Mouse (Mus musculus) gonadal fat pad, adult 2 months (tissue): ENCODE results near the gene Syngr1. TPM values are rescaled to one million over a fixed set of nuclear protein-coding genes. Genes with fewer than 3 reads are reported as not detected.

Source experiments
- DNase-seq: peaks from one replicate; pipeline ENCODE4 v3.0.0-alpha.2; 2012; ENCODE audit warnings: low read depth
- polyA plus RNA-seq: library from polyadenylated mRNA; depleted of rRNA; stranded (reverse); fragments of >200 nt; gene quantifications from 2 replicates; pipeline ENCODE4 v1.2.3, GENCODE M21; 2012; rRNA removed

Syngr1 gene
- 8.8 and 13.3 TPM in 2 replicates for polyA plus RNA-seq

DNA sequence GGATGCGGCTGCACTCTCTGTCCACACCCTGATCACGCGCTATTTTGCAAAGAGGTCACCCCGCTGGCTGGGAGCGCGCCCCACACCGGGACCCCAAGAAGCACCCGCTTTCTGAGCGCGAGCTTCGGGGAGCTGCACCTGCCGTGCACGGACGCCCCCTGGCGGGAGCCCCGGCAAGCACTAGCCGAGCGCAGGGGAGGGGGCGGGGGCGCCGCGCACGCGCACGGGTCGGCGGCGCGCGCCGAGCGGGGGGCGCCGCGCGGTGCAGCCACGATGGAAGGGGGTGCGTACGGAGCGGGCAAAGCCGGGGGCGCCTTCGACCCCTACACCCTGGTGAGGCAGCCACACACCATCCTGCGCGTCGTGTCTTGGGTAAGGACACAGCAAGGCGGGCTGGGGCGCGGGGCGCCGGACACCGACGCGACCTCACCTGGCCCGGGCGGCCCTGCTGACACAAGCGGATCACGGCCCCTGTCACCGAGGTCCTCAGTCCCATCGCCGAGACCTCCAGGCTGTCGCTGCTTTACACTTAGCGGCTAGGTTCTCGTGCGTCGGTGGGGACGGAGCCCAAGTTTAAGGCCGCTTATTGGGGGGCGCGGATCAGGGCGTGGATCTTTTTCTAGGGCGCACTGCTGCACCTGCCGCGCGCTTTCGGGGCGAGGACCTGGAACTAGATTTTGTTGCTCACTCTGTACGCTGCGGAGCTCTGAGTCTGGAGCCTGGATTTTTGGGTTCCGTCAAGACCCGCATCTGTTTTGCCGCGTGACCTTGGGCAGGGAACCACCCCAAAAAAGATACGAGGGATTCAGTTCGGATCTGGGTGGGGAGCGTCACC is at the start of gene Syngr1, which contains the start of gene Rpl3:
Gene Syngr1 (plus strand): TSS at position 214 of the 835 bp plus-strand sequence.
Gene Rpl3 (minus strand): TSS at position 748 of the 835 bp plus-strand sequence.
- DNase-seq = no peak

DNA sequence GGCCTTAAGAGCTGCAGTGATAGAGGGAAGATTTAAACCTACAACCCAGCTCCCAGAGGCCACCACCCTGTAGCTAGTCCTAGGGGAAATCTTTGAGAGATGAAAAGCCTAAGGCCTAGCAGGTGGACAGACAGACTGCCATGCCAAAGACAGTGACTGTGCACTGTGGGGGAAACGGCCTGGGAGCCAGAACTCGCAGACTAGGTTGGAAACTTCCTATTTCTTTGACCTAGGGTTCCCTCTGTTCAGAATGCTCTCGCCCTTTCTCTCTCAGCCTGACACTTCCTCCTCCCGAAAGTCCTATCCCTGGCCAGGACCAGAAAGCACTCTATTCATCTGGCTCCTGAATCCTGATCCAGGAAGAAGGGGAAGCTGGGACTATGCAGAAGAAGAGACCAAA is 49.0 kb upstream of the Syngr1 start:
- no peak for DNase-seq

DNA sequence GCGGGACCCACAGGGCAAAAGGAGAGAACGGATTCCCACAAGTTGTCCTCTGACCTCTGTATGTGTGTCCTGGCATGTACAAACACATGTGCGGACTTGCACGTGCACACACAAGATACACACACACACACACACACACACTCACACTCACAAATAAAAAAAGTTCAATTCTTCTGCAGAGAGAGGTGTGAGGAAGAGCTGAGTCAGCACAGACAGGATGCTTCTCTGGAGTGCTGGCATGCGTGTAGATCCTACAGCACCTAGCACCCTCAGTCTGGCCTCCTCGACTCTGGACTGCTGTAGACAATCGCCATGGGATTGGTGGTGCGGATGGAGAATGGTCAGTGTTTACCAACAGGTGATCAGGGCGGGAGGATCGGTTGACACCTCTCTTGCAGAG is 46.9 kb upstream of the Syngr1 start:
- DNase-seq = no peak

DNA sequence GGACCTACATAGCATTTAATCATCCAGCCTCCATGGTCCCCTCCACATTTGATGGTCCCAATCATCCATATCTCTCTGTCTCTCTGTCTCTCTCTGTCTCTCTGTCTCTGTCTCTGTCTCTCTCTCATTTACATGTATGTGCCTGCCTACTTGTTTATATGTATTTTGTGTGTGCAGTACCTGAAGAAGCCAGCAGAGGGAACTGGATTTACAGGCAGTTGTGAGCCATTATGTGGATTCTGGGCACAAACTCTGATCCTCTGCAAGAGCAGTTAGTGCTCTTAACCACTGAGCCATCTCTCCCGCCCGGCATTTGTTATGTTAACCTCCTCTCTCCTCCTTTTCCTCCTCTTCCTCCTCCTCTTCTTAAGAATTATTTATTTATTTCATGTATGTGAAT is 45.4 kb upstream of the Syngr1 start:
- no peak for DNase-seq

DNA sequence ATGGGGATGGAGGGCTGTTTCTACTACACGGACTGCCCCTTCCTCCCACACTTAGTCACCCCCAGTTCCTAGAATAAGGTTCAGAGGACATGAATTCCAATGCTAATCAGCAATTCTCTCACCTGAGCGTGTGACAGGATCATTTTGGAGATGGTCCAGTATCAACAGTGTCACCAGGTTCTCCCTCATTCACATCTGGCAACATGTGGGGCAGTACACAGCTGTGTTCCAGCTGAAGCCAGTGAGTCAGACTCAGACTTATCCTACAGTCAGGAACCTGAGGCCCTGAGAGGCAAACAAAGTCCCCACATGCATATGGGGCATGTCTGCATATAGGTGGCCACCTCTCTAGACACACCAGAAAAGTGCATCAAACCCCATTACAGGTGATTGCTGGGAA is 43.9 kb upstream of the Syngr1 start:
- no peak for DNase-seq

DNA sequence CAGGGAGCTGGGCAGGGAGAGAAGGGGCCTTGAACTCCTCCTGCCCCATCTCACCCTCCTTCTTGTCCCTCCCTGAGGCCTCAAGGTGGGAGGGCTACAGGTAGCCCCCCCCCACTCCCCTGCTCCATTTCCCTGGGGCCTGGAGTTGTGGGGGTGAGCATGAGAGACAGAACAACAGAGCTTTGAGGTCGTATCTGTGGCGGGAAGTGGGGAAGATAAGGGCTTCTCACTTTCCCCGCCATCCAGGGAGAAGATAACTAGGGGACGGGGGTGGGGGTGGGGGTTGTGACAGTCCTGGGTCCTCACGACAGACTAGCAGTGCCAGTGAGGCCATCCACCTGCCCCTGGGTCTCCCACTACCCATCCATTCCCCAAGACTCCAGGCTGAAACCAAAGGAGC is 43.2 kb upstream of the Syngr1 start:
- no peak for DNase-seq

DNA sequence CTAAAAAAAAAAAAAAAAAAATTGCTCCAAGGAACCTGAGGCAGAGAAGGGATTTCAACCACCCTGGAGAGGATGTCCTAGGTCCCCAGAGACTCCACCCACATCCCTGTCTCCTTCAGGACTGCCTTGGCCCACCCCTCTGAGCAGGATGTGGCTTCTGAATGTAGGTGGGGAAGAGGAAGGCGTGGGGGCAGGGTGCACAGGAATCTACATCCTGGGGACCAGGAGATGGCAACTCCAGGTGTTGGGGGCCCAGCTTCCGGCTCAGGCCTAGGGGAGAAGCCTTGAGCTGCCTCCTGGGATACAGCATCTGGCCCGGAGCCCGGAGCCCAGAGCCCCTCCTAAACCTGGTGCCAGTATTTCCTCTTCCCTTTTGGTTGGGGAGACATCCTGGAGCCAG is 41.0 kb upstream of the Syngr1 start:
- no peak for DNase-seq

DNA sequence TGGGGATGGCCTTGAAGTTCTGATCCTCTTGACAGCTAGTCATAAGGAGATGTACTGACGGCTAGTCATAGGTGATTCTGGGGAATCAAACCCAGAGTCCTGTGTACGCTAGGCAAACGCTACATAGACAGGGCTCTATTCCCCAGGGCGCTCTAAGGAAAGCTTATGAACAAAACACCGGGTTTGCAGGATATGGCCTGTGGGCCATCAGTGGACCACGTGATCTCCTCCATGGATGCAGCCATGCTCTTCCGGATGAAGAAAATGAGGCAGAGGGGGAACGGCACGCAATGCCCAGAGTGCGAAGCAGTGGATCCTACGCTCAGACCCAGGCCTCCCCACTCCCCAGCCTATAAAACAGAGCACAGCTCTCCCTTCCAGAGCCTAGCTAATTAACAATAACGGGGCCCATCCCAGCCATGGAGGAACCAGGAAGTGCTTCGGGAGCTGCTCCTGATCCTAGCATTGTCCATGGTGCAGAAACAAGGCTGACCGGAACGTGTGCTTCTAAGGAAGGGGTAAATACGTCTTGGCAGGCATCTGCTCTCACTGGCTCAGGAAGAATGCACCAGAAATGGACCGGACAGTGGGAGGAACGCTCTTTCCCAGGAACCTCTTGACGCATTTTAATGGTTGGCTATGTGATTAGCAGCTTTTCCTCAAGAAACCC is 39.9 kb upstream of the Syngr1 start:
- no peak for DNase-seq

DNA sequence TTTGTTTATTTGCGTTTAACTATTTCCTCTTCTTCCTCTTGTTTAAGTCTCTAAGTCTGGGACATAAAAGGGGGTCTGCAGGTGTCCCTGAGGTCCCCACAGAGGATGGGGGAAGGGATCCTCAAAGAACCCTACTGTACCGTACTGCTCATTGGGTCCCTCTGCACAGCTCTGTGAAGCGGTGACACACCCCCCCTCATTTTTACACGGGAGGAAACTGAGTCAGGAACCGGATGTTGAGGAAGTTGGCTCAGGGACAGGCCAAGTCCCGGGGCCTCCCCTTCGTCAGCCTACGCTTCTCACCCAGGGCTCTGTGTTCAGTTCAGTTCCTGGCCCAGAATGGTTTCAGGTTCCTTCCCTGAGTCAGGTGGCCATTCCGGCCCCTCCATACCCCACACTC is 39.4 kb upstream of the Syngr1 start:
- no peak for DNase-seq

DNA sequence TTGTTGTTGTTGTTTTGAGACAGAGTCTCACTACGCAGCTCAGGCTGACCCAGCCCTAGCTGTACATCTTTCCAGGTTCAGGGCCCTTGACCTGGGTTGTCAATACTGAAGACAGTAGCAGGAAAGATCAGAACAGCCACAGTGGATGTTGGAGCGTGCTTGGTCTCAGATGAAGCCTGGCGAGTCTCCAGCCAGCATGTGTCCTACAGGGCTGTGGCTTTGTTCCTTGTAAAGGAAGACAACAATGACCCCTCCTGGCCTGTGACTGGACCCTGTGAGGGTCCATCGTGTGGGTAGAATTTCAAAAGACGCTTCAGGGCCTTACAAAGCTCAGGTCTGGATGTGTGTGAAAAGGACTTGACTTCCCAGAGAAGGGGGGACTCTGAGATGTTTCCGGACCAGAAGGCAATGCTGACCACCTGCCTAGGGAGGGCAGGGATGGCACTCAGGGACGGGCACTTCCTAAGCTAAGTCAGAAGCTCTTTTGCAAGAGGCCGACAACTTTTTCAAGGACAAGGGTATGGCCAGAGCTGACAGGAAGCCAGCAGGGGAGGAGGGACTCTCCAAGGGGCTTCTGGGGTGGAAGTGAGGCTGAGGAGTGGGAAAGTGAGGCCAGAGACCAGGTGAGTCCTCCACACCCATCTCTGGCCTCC is 37.6 kb upstream of the Syngr1 start:
- no peak for DNase-seq

DNA sequence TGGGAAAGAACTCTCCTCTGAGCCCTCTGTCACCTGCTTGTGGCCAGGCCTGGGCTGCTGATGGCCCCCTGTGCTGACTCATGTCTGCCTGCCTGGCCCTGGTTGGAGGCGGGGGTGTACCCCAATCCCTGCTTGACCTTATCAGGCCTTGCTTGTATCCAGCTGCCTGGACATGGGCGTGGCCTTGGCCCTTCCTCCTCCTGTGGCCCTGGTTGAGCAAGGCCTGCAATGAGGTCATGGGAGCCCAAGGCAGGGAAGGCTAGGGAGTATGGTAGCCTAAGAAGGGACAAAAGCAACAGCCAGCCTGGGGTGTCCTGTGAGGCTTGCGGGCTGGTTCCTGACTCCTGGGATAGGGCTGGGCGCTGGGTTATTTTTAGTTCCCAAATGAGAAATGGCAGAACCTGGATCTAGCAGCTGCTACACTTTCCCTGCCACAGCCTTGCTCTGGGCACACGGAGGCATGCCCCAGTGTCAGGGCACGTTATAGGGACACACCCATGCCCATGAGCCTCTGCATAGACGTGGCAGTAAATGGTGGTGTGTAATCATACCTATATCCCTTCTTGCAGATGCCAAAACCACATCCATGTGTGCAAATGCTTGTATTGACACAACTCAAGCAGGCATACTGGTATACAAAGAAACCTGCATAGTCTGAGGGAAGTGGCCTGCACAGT is 37.0 kb upstream of the Syngr1 start:
- no peak for DNase-seq

DNA sequence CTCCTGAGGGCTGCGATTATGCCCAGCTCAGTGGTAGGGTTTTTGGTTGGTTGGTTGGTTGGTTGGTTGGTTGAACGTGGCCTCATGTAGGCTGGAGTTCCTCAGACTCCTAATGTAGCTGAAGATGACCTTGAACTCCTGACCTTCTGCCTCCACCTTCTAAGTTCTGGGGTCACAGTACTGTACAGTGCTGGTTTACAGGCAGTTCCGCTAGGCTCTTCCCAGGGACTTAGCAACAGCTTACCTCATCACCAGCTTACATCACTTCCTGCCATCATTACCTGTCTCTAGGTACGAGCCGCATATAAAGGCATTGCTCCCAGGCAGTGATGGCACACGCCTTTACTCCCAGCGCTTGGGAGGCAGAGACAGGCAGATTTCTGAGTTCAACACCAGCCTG is 33.0 kb upstream of the Syngr1 start:
- DNase-seq = no peak

DNA sequence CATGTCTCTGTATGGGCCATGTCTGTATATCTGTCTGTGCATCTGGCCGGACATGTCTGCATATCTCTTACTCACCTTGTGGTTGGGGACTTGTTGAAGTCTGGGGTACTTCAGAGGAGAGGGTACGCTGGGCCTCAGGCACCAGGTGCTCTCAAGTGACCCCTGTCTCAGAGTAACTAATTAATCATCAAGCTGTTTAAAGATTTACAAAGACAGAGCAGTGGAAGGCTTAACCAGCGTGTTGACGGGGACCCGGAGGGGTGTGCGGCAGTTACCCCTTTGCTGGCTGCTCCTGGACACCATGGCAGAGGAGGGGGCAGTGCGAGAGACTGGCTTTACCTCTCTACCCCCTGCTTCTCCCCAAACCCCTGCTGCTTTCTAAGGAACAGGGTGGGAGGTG is 31.5 kb upstream of the Syngr1 start:
- no peak for DNase-seq

DNA sequence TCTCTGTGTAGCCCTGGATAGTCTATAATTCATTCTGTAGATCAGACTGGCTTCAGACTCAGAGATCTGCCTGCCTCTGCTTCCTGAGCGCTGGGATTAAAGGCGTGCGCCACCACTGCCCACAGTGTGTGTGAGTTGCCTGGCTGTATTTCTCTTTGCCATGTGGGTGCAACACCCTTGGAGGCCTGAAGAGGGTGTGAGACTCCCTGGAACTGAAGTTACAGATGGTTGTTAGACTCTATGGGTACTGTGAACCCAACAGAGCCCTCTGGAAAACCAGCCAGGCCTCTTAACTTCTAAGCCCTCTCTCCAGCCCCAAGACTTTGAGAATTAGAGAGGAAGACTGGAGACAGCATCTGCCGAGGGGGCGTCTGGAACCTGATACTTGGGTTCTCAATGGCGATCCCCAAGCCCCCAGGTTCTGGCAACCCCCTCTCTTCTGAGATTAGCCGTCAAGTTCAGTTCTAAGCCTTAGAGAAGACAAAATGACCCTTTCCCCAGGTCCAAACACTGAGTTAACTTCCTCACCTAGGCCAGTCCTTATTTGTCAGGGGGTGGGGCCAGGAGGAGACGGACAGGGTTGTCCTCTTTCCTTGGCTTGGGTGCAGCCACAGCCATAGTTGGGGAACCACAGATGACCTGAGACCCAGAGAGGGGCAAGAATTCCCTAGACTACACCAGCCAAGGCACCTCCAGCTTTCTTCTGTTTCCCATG is 30.6 kb upstream of the Syngr1 start:
- no peak for DNase-seq

DNA sequence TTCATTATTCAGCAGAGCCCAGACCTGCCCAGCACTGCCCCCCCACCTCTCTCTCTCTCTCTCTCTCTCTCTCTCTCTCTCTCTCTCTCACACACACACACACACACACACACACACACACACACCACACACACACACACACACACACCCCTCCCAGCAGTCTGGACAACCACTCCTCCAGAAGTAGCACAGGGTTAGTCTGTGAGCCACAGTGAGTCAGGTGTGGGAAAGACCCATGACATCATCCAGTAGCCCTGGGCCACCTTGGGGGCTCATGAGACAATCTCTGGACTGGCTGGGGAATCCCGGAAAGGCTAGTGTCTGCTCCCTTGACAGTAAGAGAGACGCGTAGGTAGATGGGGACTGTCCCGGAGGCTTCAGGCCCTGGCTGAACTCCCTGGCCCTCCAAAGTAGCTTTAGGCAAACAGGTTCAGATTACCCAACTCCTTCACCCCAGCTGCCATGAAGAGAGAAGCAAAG is 30.0 kb upstream of the Syngr1 start:
- DNase-seq = no peak

DNA sequence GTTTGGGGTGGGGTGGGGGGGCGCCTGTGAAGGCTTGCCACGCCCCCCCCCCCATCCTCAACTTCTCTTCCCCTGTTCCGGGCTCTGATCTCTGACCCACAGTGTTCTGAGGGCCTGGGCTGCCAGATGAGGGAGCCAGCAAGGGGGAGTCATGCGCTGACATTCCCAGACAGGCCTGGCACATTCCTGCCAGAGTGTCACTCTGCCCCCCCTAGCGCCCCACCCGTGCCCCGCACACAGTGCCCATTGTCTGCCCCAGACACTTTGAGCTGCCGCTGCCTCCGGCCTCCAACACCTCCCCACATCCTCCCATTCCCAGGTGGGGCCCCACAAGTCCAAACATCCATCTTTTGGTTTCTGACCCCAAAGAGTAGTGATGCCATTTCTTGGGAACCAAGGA is 28.8 kb upstream of the Syngr1 start:
- DNase-seq = no peak

DNA sequence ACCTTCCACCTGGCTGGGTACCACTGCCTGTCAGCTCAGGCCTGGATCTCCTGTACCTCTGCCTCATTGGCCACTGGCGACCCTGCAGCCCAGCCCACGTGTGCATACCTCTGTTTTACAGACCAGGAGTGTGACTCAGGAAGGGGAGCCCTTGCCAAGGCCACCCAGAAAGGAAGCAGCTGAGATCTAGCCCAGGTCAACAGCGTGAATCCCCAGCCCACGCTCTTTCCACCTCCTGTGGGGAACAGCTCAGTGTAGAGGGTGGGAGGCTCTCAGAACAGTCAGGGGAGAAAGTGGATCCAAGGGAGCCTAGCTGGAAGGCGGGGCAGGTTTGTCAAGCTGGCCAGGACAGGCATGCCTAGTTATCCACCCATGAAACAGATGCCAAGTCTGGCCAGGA is 28.3 kb upstream of the Syngr1 start:
- no peak for DNase-seq

DNA sequence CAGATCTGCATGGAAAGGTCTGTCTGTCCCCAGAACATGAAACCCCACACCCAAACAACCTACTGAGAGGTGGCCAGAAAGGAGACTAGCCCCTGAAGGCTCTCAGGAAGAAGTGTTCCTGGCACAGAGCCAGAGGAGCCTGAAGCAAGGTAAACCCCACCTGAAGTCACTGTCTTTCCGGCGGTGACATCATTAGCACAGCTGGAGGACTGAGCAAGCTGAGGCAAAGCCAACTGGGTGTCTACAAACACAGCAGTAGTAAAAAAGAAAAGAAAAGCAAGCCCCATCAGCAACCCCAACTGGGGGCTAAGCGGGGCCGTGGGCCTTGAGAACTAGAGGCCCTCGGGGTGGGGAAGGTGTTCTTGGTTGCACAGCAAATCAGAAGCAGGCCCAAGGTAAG is 26.2 kb upstream of the Syngr1 start:
- DNase-seq = no peak

DNA sequence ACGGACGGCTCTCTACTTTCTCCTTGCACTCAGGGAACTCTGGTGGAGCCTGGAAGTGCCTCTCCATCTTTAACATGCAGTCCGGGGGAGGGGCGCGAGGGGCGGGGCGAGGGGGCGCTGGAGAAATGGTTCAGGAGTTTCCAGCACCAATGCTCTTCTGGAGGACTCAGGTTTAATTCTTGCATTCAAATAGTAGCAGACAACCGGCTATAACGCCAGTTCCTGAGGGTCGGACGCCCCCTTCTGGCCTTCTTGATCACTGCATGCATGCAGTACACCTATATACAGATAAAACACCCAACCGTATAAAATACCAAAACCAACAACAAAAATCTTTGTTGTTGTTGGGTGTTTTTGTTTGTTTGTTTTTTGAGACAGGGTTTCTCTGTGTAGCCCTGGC is 25.7 kb upstream of the Syngr1 start:
- DNase-seq = no peak

DNA sequence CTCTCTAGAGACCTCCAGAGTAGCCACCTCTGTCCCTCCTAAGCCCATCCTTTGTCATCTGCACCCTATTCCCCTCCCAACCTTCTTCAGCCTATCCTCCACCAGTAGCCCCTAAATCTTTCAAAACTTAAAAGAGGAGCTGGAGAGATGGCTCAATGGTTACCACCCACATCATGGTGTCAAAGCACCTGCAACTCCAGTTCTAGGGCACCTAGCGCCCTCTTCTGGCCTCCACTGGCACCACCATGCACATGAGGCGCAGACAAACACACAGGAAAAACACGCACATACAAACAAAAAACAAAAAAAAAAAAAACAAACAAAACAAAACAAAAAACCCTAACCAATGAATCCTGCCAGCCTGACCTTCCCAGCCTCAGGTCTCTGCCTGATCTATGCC is 24.6 kb upstream of the Syngr1 start:
- DNase-seq = no peak

DNA sequence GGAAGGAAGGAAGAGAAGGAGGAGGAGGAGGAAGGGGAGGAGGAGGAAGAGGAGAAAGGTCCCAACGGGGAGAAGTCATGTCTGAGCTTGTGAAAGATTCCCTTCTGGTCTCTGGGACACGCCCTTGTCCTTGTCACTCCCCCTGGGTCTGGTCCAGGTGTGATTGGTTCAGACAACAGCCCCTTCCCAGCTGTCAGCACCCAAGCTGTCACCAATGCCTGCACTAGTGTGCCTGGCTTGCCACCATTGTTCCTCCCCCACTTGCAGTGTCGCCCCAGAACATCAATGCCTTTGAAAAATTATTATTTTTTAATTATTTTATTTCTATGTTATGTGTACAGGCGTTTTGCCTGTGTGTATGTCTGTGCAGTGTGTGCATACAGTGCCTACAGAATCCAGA is 22.0 kb upstream of the Syngr1 start:
- no peak for DNase-seq
